Mouse (Mus musculus) ES-E14 (cell line): ENCODE measurements around the gene Pex19.

Source experiments
- CHD2 ChIP-seq: IDR thresholded peaks from 2 replicates; pipeline ENCODE4 v1.6.1; 2014; ENCODE audit warnings: mild to moderate bottlenecking, low read depth, low read length, inconsistent platforms
- MAFK ChIP-seq: IDR thresholded peaks from 2 replicates; pipeline ENCODE4 v1.6.1; 2014; ENCODE audit warnings: mild to moderate bottlenecking, low read depth, low read length, inconsistent platforms; ENCODE audit not compliant: insufficient read depth
- ZC3H11A ChIP-seq: IDR thresholded peaks from 2 replicates; pipeline ENCODE4 v1.6.1; 2012; ENCODE audit warnings: low read depth, mild to moderate bottlenecking, inconsistent platforms, low read length, borderline replicate concordance

- TF ChIP-seq MAFK (no peak), ZC3H11A (no peak), CHD2 (no peak)
These were observed 2.0 kb upstream of the Pex19 start for GRCm38 (mm10) chr1:172124572-172124971.
